Mouse (Mus musculus): Measurements from ENCODE around the gene Gpr157.

GRCm38 (mm10) chr4:150061432-150062225, 25.5 kb upstream of the Gpr157 start:
- no peak for TF ChIP-seq CTCF (IDR thresholded peaks at IDR 0.05; ENCODE audit: low read depth, low read length)
- no peak for TF ChIP-seq POLR2A (IDR thresholded peaks at IDR 0.05; ENCODE audit: borderline replicate concordance, low read depth, low read length)

All from bone marrow macrophage, adult 2 months (primary cell).